Mouse (Mus musculus) skeletal muscle tissue, adult 2 months (tissue): ENCODE data around the gene Serpinb9f.
"Not testable (repeated sequence)": the region's sequence is repeated elsewhere in the genome, so short reads cannot be mapped to it uniquely, and the experiment has no call there.

Experiments used
- DNase-seq: peaks from one replicate; pipeline ENCODE4 v3.0.0-alpha.2; 2012; ENCODE audit warnings: low read depth, low spot score

Serpinb9f gene

DNA sequence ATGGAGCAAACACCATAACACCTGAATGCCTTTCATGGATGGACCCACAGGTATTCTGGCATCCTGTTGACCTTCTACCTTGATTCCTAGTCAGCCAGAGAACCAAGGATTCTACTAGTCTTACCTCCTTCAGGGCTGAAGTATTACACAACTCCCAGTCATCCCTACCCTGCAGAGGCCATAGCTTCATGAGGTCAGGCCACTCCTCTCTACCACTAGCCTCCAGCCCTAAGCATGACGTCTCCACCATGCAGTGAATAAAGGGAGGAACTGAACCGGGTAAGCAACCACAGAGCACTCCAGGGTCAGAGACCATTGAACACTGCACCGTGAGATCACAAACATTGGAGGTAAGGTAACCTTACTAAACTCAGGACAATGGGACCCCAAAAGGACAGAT is at the start of gene Serpinb9f:
TSS of gene Serpinb9f (plus strand) at position 301 of the 400 bp plus-strand sequence.
- not testable (repeated sequence) for DNase-seq

DNA sequence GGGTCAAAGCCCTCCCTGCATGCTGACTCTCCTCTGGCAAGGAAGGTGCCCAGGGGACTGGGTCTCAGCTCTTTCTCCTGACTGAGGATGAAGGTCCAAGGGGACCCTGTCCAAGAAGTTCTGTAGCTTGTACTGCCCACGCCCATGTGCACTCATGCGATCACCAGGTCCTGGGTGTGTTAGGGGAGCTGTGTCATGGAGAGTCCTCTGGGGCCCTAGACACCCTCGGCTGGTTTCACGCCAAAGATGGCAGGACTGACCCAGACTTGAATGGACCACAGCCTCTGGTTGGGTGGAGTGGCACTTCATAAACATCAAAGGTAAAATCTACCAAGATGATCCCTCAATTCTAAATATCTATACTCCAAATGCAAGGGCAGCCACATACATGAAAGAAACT is 15.2 kb upstream of the Serpinb9f start:
- not testable (repeated sequence) for DNase-seq

DNA sequence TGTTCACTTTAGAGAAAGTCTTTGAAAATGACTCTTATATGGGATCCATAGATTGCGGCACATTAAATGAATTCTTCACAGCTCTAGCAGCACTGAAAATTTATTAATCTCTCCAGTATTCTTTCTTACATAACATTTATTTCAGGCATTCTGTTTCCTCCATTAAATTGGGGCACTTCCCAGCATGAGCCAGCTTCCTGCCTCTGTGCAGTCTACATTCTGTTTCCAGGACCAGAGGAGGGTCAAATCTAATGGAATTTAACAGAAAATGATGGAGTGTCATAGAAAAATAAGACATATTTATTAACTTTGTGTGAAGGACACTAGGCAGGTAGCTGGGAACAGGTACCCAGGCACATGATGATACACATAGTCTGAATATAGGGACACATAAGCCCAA is 32.8 kb downstream of the Serpinb9f start:
- DNase-seq, result not testable (repeated sequence)
